Mouse (Mus musculus) left cerebral cortex, postnatal 14 days (tissue): ENCODE results near the gene Psmd3. TPM values are rescaled to one million over a fixed set of nuclear protein-coding genes. Genes with fewer than 3 reads are reported as not detected.
A peak's percentile ranks its signal among the peaks of the same experiment; 100 is the strongest.
"Not testable (repeated sequence)": the region's sequence is repeated elsewhere in the genome, so short reads cannot be mapped to it uniquely, and the experiment has no call there.

Source experiments
- DNase-seq, 2 experiments: peaks; one replicate each; pipeline ENCODE4 v3.0.0; 2021 to 2022; ENCODE audit warnings: low spot score in 2 of 2, mixed read lengths in 1 of 2
- intact Hi-C: fragments of 180-260 bp; cut with DNase I; formaldehyde crosslinking; loops from one replicate; pipeline ENCODE4 v1.15.1; 2025
- long read RNA-seq, 2 experiments: library from polyadenylated mRNA; stranded (forward); transcript quantifications; one replicate each; pipeline ENCODE4 v2.0.0; 2021
- total RNA-seq, 2 experiments: library from RNA; stranded (reverse); gene quantifications; 2 replicates each; pipeline ENCODE4 v1.2.3; 2021

Gene Psmd3
- total RNA-seq: 100 to 1,000 TPM; 128 to 134 TPM
- long read RNA-seq, experiment 1, transcript Psmd3-201 (12 exons, 2,148 nt): major isoform, 141 of 163 reads
- long read RNA-seq, experiment 1, partial matches to known transcripts: 15 of 163 reads
- long read RNA-seq, experiment 1, other reads (novel, unspliced or antisense): 7 of 163 reads
- long read RNA-seq, experiment 2, transcript Psmd3-201 (12 exons, 2,148 nt): major isoform, 114 of 134 reads
- long read RNA-seq, experiment 2, partial matches to known transcripts: 12 of 134 reads
- long read RNA-seq, experiment 2, other reads (novel, unspliced or antisense): 8 of 134 reads

- DNase-seq: peak; percentile 96 to 97
- intact Hi-C loops: no loop called here
Observed at GRCm38 (mm10) chr11:98681786-98682745, at the start of gene Psmd3. TSS of gene Psmd3 (plus strand) at chr11:98682554.

GRCm38 (mm10) chr11:98635312-98635970 lies 46.9 kb upstream of the Psmd3 start:
- intact Hi-C loops, DNase-seq: not testable (repeated sequence)

- no peak for DNase-seq
- intact Hi-C loops: no loop called here
Observed at GRCm38 (mm10) chr11:98637501-98637900, 44.9 kb upstream of the Psmd3 start.

GRCm38 (mm10) chr11:98640091-98640490 lies 42.3 kb upstream of the Psmd3 start:
- DNase-seq: no peak
- intact Hi-C loops: loop anchor here (5.0 kb wide), 1 partner anchor 33 kb away; no protein-coding TSS in a partner anchor

GRCm38 (mm10) chr11:98644757-98645156 lies 37.6 kb upstream of the Psmd3 start:
- intact Hi-C loops: loop anchor here (5.0 kb wide), 1 partner anchor 37 kb away; no protein-coding TSS in a partner anchor
- no peak for DNase-seq

- DNase-seq: no peak
- intact Hi-C loops: no loop called here
Observed at GRCm38 (mm10) chr11:98645946-98646345, 36.4 kb upstream of the Psmd3 start.

GRCm38 (mm10) chr11:98646459-98646858 lies 35.9 kb upstream of the Psmd3 start, which contains the start of gene Gsdma2:
TSS of gene Gsdma2 (plus strand) at chr11:98646759.
- intact Hi-C loops: no loop called here
- no peak for DNase-seq

GRCm38 (mm10) chr11:98655076-98655475 lies 27.3 kb upstream of the Psmd3 start:
- peak in 1 of 2 experiments; percentile 24 for DNase-seq
- intact Hi-C loops: loop anchor here (5.0 kb wide), 1 partner anchor 48 kb away; no protein-coding TSS in a partner anchor

GRCm38 (mm10) chr11:98660517-98660916 lies 21.8 kb upstream of the Psmd3 start:
- intact Hi-C loops: no loop called here
- DNase-seq: peak; percentile 62 to 90

- DNase-seq: no peak
- intact Hi-C loops: no loop called here
Observed at GRCm38 (mm10) chr11:98664091-98664490, 18.3 kb upstream of the Psmd3 start, which contains the start of gene Gsdma. TSS of gene Gsdma (plus strand) at chr11:98664351.

- no peak for DNase-seq
- intact Hi-C loops: no loop called here
Observed at GRCm38 (mm10) chr11:98668984-98669383, 13.4 kb upstream of the Psmd3 start.

GRCm38 (mm10) chr11:98671284-98671815 lies 11.0 kb upstream of the Psmd3 start:
- intact Hi-C loops: no loop called here
- DNase-seq: no peak

GRCm38 (mm10) chr11:98671857-98672256 lies 10.5 kb upstream of the Psmd3 start:
- no peak for DNase-seq
- intact Hi-C loops: no loop called here

GRCm38 (mm10) chr11:98672482-98672881 lies 9.9 kb upstream of the Psmd3 start:
- no peak for DNase-seq
- intact Hi-C loops: no loop called here

- peak in 1 of 2 experiments; percentile 55 for DNase-seq
- intact Hi-C loops: not testable (repeated sequence)
Observed at GRCm38 (mm10) chr11:98673136-98673535, 9.2 kb upstream of the Psmd3 start.

GRCm38 (mm10) chr11:98675829-98676363 lies 6.5 kb upstream of the Psmd3 start:
- intact Hi-C loops: no loop called here
- DNase-seq: no peak

GRCm38 (mm10) chr11:98680023-98680422 lies 2.3 kb upstream of the Psmd3 start:
- intact Hi-C loops: no loop called here
- no peak for DNase-seq

- DNase-seq, intact Hi-C loops: not testable (repeated sequence)
Observed at GRCm38 (mm10) chr11:98680595-98680994, 1.8 kb upstream of the Psmd3 start.

- no peak for DNase-seq
- intact Hi-C loops: no loop called here
Observed at GRCm38 (mm10) chr11:98681186-98681585, 1.2 kb upstream of the Psmd3 start.
